Comparison of ENCODE assay signal across 20 mouse cellular contexts in genomic region chr4:128217991-128218595, GRCm38 (mm10). TPM values are rescaled to one million over a fixed set of nuclear protein-coding genes. Genes with fewer than 3 reads are reported as not detected.
DNase-seq lines count a peak whose midpoint lies in the region; ATAC-seq lines count a peak whose summit lies in the region.
"Had no signal": no experiment of that assay in that cellular context is flagged by ENCODE, and none has a peak within 500 bp of the region (broad histone marks: within the 10 kb centered on the region; RNA-seq: fewer than 3 reads in every experiment).

No protein-coding gene starts in this region.

- no peak overlapping the region for H3K27ac ChIP-seq in hindbrain, embryonic 15.5 days (replicated peaks)
- no peak overlapping the region for H3K27ac ChIP-seq in hindbrain, embryonic 10.5 days
- 0 out of 2 replicates have a peak overlapping the region, but pooled peaks have one; percentile 18 for H3K27ac ChIP-seq in neural tube, embryonic 15.5 days (replicated peaks)
- H3K27ac ChIP-seq: embryonic facial prominence, embryonic 12.5 days; forebrain, embryonic 10.5 days; liver, embryonic 12.5 days; stomach, embryonic 15.5 days had no signal

- ATAC-seq in hindbrain, embryonic 15.5 days (ENCODE audit: low FRiP score, low read depth) = peak; percentile 59; the same call in 1 of the 2 replicates
- ATAC-seq in neural tube, embryonic 15.5 days (ENCODE audit: low FRiP score) = no peak
- ATAC-seq in activated CD4-positive, CD25-positive, alpha-beta regulatory T cell, adult 4 months = no peak
- ATAC-seq: liver, embryonic 12.5 days; lung, postnatal 0 days had no signal

- no peaks in the 10 kb centered on the region for H3K27me3 ChIP-seq in hindbrain, embryonic 15.5 days
- H3K27me3 ChIP-seq in hindbrain, embryonic 10.5 days (ENCODE audit: insufficient read depth, poor library complexity, severe bottlenecking) = peaks cover 3% of the 10 kb centered on the region
- H3K27me3 ChIP-seq in neural tube, embryonic 15.5 days (replicated peaks) = no peaks in the 10 kb centered on the region
- H3K27me3 ChIP-seq: embryonic facial prominence, embryonic 12.5 days had no signal

- no peak overlapping the region for H3K4me3 ChIP-seq in hindbrain, embryonic 15.5 days
- no peak overlapping the region for H3K4me3 ChIP-seq in hindbrain, embryonic 10.5 days
- H3K4me3 ChIP-seq in neural tube, embryonic 15.5 days (replicated peaks) = no peak overlapping the region
- H3K4me3 ChIP-seq: embryonic facial prominence, embryonic 12.5 days; forebrain, embryonic 10.5 days; liver, embryonic 12.5 days; stomach, embryonic 15.5 days had no signal

- no peak overlapping the region for H3K9ac ChIP-seq in hindbrain, embryonic 15.5 days
- no peak overlapping the region for H3K9ac ChIP-seq in neural tube, embryonic 15.5 days (replicated peaks)
- H3K9ac ChIP-seq: embryonic facial prominence, embryonic 12.5 days; liver, embryonic 12.5 days; stomach, embryonic 15.5 days had no signal

- H3K36me3 ChIP-seq in hindbrain, embryonic 15.5 days = no peaks in the 10 kb centered on the region
- H3K36me3 ChIP-seq in hindbrain, embryonic 10.5 days = no peaks in the 10 kb centered on the region
- peaks cover 4% of the 10 kb centered on the region for H3K36me3 ChIP-seq in neural tube, embryonic 15.5 days
- H3K36me3 ChIP-seq: embryonic facial prominence, embryonic 12.5 days; forebrain, embryonic 10.5 days; liver, embryonic 12.5 days; stomach, embryonic 15.5 days had no signal

- H3K4me1 ChIP-seq in hindbrain, embryonic 15.5 days (replicated peaks) = no peaks in the 10 kb centered on the region
- H3K4me1 ChIP-seq in hindbrain, embryonic 10.5 days (replicated peaks) = peaks cover 8% of the 10 kb centered on the region
- H3K4me1 ChIP-seq in neural tube, embryonic 15.5 days = 0 out of 2 replicates have a peak, but pooled peaks cover 7% of the 10 kb centered on the region
- H3K4me1 ChIP-seq: embryonic facial prominence, embryonic 12.5 days; liver, embryonic 12.5 days; stomach, embryonic 15.5 days had no signal

- 69% methylated on average over 13 of the region's 13 CpGs for WGBS in hindbrain, embryonic 15.5 days
- 75% methylated on average over 13 of the region's 13 CpGs for whole genome bisulfite sequencing in hindbrain, embryonic 10.5 days
- WGBS in neural tube, embryonic 15.5 days = 71% methylated on average over 13 of the region's 13 CpGs

- DNase-seq in hindbrain, embryonic 10.5 days (ENCODE audit: low spot score) = no peak
- DNase-seq in neural tube, embryonic 10.5 days (ENCODE audit: extremely low spot score, low spot score) = no peak
- DNase-seq in cerebellum, postnatal 10 days = peak; percentile 94 to 96
- no peak for DNase-seq in adrenal gland, adult 18-20 months (ENCODE audit: low spot score in 2 of 2)
- no peak for DNase-seq in thymus, postnatal 14 days
- DNase-seq: heart, adult 11 months; kidney, adult 8-10 months had no signal

- H3K9me3 ChIP-seq in hindbrain, embryonic 15.5 days = no peaks in the 10 kb centered on the region
- no peaks in the 10 kb centered on the region for H3K9me3 ChIP-seq in hindbrain, embryonic 10.5 days
- no peaks in the 10 kb centered on the region for H3K9me3 ChIP-seq in neural tube, embryonic 15.5 days (replicated peaks)
- H3K9me3 ChIP-seq: embryonic facial prominence, embryonic 12.5 days; forebrain, embryonic 10.5 days; stomach, embryonic 15.5 days had no signal

- no peak overlapping the region for H3K4me2 ChIP-seq in hindbrain, embryonic 15.5 days
- H3K4me2 ChIP-seq in neural tube, embryonic 15.5 days = no peak overlapping the region
- H3K4me2 ChIP-seq: embryonic facial prominence, embryonic 12.5 days; liver, embryonic 12.5 days; stomach, embryonic 15.5 days had no signal

RNA-seq across cellular contexts. Expression of gene Hmgb4, which starts 42.7 kb away (rescaled TPM):
- polyA plus RNA-seq in hindbrain, embryonic 15.5 days (2015; fragmentation: Nextera tagmentation; extraction: Ambion mirVana) = 0.22 TPM in 1 of 2 replicates, not detected in the other
- not detected in 2 replicates for polyA plus RNA-seq in hindbrain, embryonic 10.5 days (2016; fragmentation: Nextera tagmentation; extraction: Ambion mirVana)
- not detected in 2 replicates for polyA plus RNA-seq in neural tube, embryonic 15.5 days (2015; fragmentation: Nextera tagmentation; extraction: Ambion mirVana)
- not detected for polyA plus RNA-seq in activated CD4-positive, CD25-positive, alpha-beta regulatory T cell, adult 4 months (2017; shearing (Covaris generic))
- not detected for total RNA-seq in adrenal gland, adult 18-20 months (2021)
- total RNA-seq: megakaryocyte-erythroid progenitor cell, adult 5-6 weeks had no signal
- polyA plus RNA-seq: C2C12; embryonic facial prominence, embryonic 12.5 days; forebrain, embryonic 10.5 days; heart, embryonic 16.5 days; large intestine, adult 2 months; liver, embryonic 12.5 days; lung, postnatal 0 days; stomach, embryonic 15.5 days; thymus, postnatal 0 days had no signal

Comparison
In these comparisons a context has a peak if more than half of its experiments do, and no peak if none do; other contexts are left out.
1. DNase-seq: peak in cerebellum, postnatal 10 days (2 of 2); none in hindbrain, embryonic 10.5 days (single experiment), neural tube, embryonic 10.5 days (single experiment), adrenal gland, adult 18-20 months (0 of 2) and thymus, postnatal 14 days (single experiment).